Mouse (Mus musculus) G1E (cell line): ENCODE measurements at regions not wholly inside any gene's neighbourhood (a gene's known extent, or its start where the extent isn't known, plus 50 kb on each side); places are given as distances from the start of the nearest gene placed in this dataset.

Source experiments
- CTCF ChIP-seq: IDR thresholded peaks from 2 replicates; pipeline ENCODE4 v1.5.1; 2012; ENCODE audit warnings: low read depth, low read length, inconsistent platforms, mixed read lengths
- GATA1 ChIP-seq: IDR thresholded peaks from 2 replicates; pipeline ENCODE4 v1.6.1; 2012; ENCODE audit warnings: borderline replicate concordance, low read length, inconsistent platforms, mixed read lengths
- GATA2 ChIP-seq: IDR thresholded peaks from 2 replicates; pipeline ENCODE4 v1.6.1; 2012; ENCODE audit warnings: low read depth, low read length, inconsistent platforms, borderline replicate concordance
- TAL1 ChIP-seq: conservative IDR thresholded peaks from 2 replicates; pipeline ENCODE4 v1.6.1; 2012; ENCODE audit warnings: low read depth, low read length, inconsistent platforms, mixed read lengths

DNA sequence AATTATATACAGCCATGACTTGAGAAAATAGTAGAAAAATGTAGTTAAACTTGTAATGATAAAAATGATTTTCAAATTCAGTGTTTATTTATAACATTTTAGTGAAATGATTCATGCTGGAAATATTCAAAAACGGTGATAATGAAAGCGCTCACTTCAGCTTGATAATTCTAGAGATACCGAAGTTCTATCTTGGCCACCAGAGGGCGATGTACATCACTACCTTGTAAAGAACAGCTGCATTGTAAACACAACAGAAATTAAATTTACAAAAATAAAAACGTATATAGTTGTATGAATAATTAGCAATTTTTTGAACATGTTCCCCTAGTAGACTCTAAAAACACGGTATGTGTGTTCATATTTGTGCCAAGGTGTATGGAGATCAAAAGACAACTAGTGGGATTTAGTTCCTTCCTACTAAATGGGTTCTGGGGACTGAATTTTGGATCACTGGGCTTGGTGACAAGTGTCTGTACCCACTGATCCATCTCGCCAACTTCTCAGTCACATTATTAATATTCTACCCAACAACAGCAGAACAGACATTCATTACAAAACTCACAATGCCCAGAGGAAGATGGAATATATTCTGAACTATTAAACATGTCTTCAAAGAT is 1191.6 kb downstream of the 9330182O14Rik start:
- TF ChIP-seq CTCF (no peak), TAL1 (no peak), GATA1 (no peak), GATA2 (no peak)
